In genomic region chr19:7595534-7595933, GRCm38 (mm10) we compare ENCODE assay signal across 8 mouse cellular contexts. TPM values are rescaled to one million over a fixed set of nuclear protein-coding genes. Genes with fewer than 3 reads are reported as not detected.
DNase-seq lines count a peak whose midpoint lies in the region; TF ChIP-seq lines count a peak whose summit lies in the region.
"Had no signal": no experiment of that assay in that cellular context is flagged by ENCODE, and none has a peak within 500 bp of the region (broad histone marks: within the 10 kb centered on the region; RNA-seq: fewer than 3 reads in every experiment).

No protein-coding gene starts in this region.

- WGBS in midbrain, embryonic 10.5 days: 34% methylated on average over 2 of the region's 2 CpGs

- TF ChIP-seq CTCF in E14TG2a.4 (conservative IDR thresholded peaks at IDR 0.05; ENCODE audit: low read length): peak; percentile 52

- H3K27ac ChIP-seq in midbrain, embryonic 10.5 days (replicated peaks): no peak overlapping the region

- intact Hi-C loops in heart, postnatal 10 days (cut with DNase I): loop anchor here (1.0 to 5.0 kb wide), 3 partner anchors 37 to 153 kb away; no protein-coding TSS in a partner anchor

- H3K4me1 ChIP-seq in E14TG2a.4 (replicated peaks; ENCODE audit: low read depth, low read length): peaks cover 11% of the 10 kb centered on the region
- H3K4me1 ChIP-seq in midbrain, embryonic 10.5 days: no peaks in the 10 kb centered on the region

- peak; percentile 57 for DNase-seq in left cerebral cortex, adult 11 months (ENCODE audit: low spot score)
- DNase-seq in left cerebral cortex, adult 8-10 months (ENCODE audit: low spot score in 2 of 2): no peak
- DNase-seq in R1 (ENCODE audit: low read depth, low spot score): peak; percentile 64
- DNase-seq in heart, postnatal 10 days: peak; percentile 70 to 75
- peak; percentile 52 for DNase-seq in lung, postnatal 14 days
- DNase-seq in midbrain, embryonic 10.5 days (ENCODE audit: low spot score): no peak

- no peaks in the 10 kb centered on the region for H3K36me3 ChIP-seq in E14TG2a.4 (ENCODE audit: insufficient read depth, low read length)
- no peaks in the 10 kb centered on the region for H3K36me3 ChIP-seq in midbrain, embryonic 10.5 days

- H3K9me3 ChIP-seq in E14TG2a.4 (ENCODE audit: low read length): no peaks in the 10 kb centered on the region
- no peaks in the 10 kb centered on the region for H3K9me3 ChIP-seq in midbrain, embryonic 10.5 days (replicated peaks)

- no peaks in the 10 kb centered on the region for H3K27me3 ChIP-seq in E14TG2a.4 (ENCODE audit: insufficient read depth, low read length)
- no peaks in the 10 kb centered on the region for H3K27me3 ChIP-seq in midbrain, embryonic 10.5 days (ENCODE audit: low read depth, poor library complexity, severe bottlenecking)

- H3K4me3 ChIP-seq in E14TG2a.4 (replicated peaks; ENCODE audit: low read length): no peak overlapping the region
- no peak overlapping the region for H3K4me3 ChIP-seq in midbrain, embryonic 10.5 days
- H3K4me3 ChIP-seq: megakaryocyte, embryonic 14.5 days had no signal

RNA-seq across cellular contexts. Expression of gene Lgals12, which starts 11.5 kb away (rescaled TPM):
- total RNA-seq in left cerebral cortex, adult 8-10 months (2022): under 1 TPM; 0.68 to 0.91 (median 0.82) TPM
- total RNA-seq in heart, postnatal 10 days (2021): 1 to 10 TPM in 1 of 2 experiments, under 1 TPM in 1; 0.79 to 1.9 TPM
- not detected in 2 replicates for polyA plus RNA-seq in midbrain, embryonic 10.5 days (2016; fragmentation: Nextera tagmentation; extraction: Ambion mirVana)

RNA-seq across cellular contexts. Expression of gene Hrasls5, which starts 16.8 kb away (rescaled TPM):
- total RNA-seq in left cerebral cortex, adult 8-10 months (2022): under 1 TPM in 1 of 4 experiments, not detected in 3; 0.70 TPM
- total RNA-seq in heart, postnatal 10 days (2021): not detected
- not detected in 2 replicates for polyA plus RNA-seq in midbrain, embryonic 10.5 days (2016; fragmentation: Nextera tagmentation; extraction: Ambion mirVana)

RNA-seq across cellular contexts. Expression of gene Pla2g16, which starts 38.3 kb away (rescaled TPM):
- 10 to 100 TPM; 40.3 to 47.9 (median 41.9) TPM for total RNA-seq in left cerebral cortex, adult 8-10 months (2022)
- 10 to 100 TPM; 74.7 to 78.4 TPM for total RNA-seq in heart, postnatal 10 days (2021)
- 3.3 and 4.2 TPM in 2 replicates for polyA plus RNA-seq in midbrain, embryonic 10.5 days (2016; fragmentation: Nextera tagmentation; extraction: Ambion mirVana)

Comparison
In these comparisons a context has a peak if more than half of its experiments do, and no peak if none do; other contexts are left out.
1. DNase-seq: peak in left cerebral cortex, adult 11 months (single experiment), R1 (single experiment), heart, postnatal 10 days (2 of 2) and lung, postnatal 14 days (single experiment); none in left cerebral cortex, adult 8-10 months (0 of 2) and midbrain, embryonic 10.5 days (single experiment).